Mouse (Mus musculus): ENCODE measurements at regions not wholly inside any gene's neighbourhood (a gene's known extent, or its start where the extent isn't known, plus 50 kb on each side); places are given as distances from the start of the nearest gene placed in this dataset.
"Not testable (repeated sequence)": the region's sequence is repeated elsewhere in the genome, so short reads cannot be mapped to it uniquely, and the experiment has no call there.

DNA sequence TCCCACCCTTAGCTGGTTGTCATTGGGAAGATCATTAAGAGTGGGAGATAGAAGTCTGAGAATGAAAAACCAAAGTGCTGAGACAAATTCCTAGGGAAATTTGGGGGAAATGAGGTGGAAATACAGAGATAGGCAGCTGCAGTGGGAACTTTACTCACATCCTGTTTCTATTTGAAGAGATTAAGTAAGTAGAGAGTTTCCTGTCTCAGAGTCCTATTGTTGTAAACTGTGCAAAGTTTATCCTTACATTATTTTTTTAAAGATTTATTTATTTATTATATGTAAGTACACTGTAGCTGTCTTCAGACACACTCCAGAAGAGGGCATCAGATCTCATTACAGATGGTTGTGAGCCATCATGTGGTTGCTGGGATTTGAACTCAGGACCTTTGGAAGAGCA is 126.0 kb upstream of the Rxfp2 start:
- not testable (repeated sequence) for ATAC-seq (replicated peaks; ENCODE audit: low FRiP score, low TSS enrichment, poor library complexity, severe bottlenecking)

DNA sequence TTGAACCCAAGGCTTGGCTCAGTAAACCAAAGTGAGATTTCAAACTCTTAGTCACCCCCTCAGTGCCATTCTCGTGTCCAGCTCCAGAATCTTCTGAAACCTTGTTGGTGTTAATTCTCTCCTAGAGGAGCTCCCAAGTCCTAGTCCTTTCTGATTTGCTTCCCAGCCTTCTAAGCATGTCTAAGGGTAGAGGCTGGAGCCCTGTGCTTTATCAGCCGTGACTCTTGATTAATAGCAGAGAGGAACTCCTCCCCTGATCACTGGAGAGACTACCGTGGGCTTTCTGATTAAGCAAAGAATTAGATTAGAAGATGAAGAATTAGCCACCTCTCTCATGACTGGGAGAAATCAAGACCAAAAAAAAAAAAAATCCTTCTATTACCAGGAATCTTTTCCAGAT is 111.5 kb upstream of the Rxfp2 start:
- ATAC-seq (replicated peaks; ENCODE audit: low FRiP score, low TSS enrichment, poor library complexity, severe bottlenecking): no peak

GRCm38 (mm10) chr5:149908376-149909078 is 109.9 kb upstream of the Rxfp2 start:
- no peak for ATAC-seq (replicated peaks; ENCODE audit: low FRiP score, low TSS enrichment, poor library complexity, severe bottlenecking)

DNA sequence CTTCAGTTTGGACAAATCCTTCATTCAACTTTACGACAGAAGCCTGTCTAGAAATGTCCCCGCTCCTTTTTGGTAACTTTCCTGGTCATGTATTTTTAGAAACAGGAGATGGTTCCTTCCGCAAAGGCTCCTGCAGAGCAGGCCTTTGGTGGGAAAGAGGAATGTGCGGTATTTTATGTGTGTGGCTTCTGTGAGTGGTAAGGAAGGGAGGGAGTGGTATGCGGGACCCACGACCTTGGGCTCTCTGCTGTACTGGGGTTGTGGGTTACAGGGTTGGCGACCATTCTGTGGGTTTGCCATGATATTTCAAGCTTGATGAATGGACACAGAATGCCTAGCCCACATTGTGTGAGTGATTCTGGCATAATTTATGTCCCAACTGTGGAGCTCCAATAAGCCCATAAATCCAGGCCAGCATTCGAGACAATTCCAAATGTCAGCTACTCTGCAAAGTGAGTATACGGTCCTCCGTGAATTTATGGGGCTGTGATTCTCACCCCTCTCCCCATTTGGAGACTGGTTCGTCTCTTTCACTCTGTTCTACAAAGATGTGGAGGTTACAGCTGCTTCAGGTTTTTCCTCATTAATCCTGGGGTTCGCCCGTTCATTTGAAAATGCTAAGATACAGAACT is 109.3 kb upstream of the Rxfp2 start:
- ATAC-seq (replicated peaks; ENCODE audit: low FRiP score, low TSS enrichment, poor library complexity, severe bottlenecking): no peak

- no peak for ATAC-seq (replicated peaks; ENCODE audit: low FRiP score, low TSS enrichment, poor library complexity, severe bottlenecking)
Measured at GRCm38 (mm10) chr5:149909971-149910370, 108.5 kb upstream of the Rxfp2 start.

DNA sequence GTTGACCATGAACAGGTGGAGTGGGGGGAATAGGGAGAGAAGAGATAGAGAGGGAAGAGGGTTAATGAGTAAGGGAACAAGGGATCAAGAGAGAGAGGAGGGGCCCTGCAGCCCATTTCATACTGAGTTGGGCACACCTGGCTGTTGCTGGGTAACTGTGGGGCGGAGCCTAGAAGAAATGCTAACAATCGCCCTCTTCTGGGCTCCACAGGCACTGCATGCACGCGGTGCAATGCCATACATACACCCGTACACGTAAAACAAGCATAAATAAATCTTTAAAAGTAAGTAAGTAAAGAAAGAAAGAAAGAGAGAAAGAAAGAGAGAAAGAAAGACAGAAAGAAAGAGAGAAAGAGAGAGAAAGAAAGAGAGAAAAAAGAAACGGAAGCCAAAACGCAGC is 106.5 kb upstream of the Rxfp2 start:
- ATAC-seq (replicated peaks; ENCODE audit: low FRiP score, low TSS enrichment, poor library complexity, severe bottlenecking): peak; percentile 55; the same call in 1 of the 2 replicates

GRCm38 (mm10) chr5:149915761-149916160 is 102.7 kb upstream of the Rxfp2 start:
- no peak for ATAC-seq (replicated peaks; ENCODE audit: low FRiP score, low TSS enrichment, poor library complexity, severe bottlenecking)

DNA sequence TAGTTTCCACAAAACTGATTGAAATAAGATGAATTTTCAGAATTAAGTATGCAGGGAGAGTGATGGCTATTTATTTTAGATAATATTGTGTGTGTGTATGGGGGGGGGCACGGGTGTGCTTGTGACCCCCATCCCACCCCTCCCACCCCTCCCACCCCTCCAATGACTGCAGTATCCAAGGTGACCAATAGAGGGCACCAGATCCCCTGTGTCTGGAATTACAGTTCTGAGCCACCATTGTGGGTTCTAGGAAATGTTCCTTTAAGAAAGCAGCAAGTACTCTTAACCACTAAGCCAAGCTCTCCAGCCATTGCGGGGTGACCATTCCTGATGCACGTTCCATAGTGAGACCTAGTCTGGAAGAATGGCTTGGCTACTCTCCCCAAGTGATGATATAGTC is 101.1 kb upstream of the Rxfp2 start:
- ATAC-seq (replicated peaks; ENCODE audit: low FRiP score, low TSS enrichment, poor library complexity, severe bottlenecking): no peak

DNA sequence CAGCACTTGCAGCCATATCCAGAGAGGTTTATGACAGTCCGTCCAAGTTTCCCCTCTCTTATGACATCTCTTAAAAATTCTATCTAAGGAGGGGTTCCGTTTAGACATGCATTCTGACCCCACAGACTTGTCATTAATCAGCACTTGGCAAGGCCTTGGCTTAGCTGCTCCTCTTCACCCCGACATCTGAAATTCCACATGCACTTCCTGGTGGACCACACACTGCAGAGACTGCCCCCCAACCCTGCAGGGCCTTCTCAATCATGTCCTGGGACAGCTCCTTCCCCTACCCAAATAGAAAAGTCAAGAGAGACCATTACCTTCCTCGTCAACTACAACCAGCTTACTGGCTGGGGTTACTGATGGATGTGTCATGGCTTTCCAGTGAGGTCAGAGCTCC is 99.4 kb upstream of the Rxfp2 start:
- no peak for ATAC-seq (replicated peaks; ENCODE audit: low FRiP score, low TSS enrichment, poor library complexity, severe bottlenecking)

- no peak for ATAC-seq (replicated peaks; ENCODE audit: low FRiP score, low TSS enrichment, poor library complexity, severe bottlenecking)
Measured at GRCm38 (mm10) chr5:149920326-149920725, 98.1 kb upstream of the Rxfp2 start.

- no peak for ATAC-seq (replicated peaks; ENCODE audit: low FRiP score, low TSS enrichment, poor library complexity, severe bottlenecking)
Measured at GRCm38 (mm10) chr5:149924501-149924900, 94.0 kb upstream of the Rxfp2 start.

DNA sequence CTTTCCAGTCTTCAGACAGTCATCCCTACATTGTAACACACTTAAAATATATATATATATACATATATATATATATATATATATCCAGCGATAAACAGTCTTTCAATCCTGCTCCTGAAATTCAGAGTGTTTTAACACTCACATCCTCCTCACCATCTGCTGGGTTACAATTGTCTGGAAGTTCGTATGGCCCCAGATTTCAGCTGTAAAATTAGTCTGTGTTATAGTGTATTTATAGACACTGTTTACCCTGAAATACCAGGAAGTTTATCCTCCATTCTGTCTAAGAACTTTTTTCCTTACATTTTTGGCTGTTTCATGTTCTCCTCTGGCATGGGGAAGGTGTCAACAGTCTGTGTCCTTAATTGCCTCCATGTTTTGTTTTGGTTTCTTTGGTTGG is 91.7 kb upstream of the Rxfp2 start:
- ATAC-seq (replicated peaks; ENCODE audit: low FRiP score, low TSS enrichment, poor library complexity, severe bottlenecking): no peak

GRCm38 (mm10) chr5:149931574-149932161 is 86.8 kb upstream of the Rxfp2 start:
- no peak for ATAC-seq (replicated peaks; ENCODE audit: low FRiP score, low TSS enrichment, poor library complexity, severe bottlenecking)

DNA sequence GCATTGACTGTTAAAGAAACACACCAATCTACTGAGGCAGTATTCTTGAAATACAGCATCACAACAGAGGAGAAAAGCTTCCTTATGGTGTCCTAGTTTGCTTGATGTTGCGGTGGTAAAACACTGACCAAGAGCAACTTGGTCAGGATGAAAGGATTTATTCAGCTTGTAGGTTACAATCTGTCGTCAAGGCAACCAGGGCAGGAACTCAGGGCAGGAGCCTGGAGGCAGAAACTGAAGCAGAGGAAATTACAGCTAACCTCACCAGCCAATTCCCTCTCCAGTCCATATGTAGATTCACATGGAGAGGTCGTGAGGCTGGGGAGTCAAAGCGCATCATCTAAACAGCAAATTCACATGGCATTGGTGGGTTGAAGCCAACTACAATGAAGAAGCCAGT is 86.3 kb upstream of the Rxfp2 start:
- no peak for ATAC-seq (replicated peaks; ENCODE audit: low FRiP score, low TSS enrichment, poor library complexity, severe bottlenecking)

GRCm38 (mm10) chr5:149945651-149946050 is 72.8 kb upstream of the Rxfp2 start:
- ATAC-seq (replicated peaks; ENCODE audit: low FRiP score, low TSS enrichment, poor library complexity, severe bottlenecking): no peak

DNA sequence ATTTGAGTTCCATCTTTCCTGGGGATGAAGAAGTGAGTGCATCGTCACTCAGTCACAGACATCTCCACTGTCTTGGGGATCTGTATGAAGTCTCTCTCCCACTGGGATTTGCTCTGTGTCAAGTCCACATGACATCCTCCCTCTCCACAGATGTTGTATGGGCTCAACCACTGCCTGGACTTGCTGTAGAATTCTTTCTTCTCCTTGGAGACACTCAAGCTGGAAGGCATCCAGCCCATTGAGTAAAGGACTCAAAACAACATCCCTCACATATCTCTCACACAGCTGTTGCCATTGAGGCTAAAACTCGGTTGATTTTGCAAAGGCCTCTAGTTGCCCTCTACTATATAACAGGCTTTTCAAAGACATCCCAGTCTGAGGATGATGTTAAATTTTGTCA is 71.0 kb upstream of the Rxfp2 start:
- ATAC-seq (replicated peaks; ENCODE audit: low FRiP score, low TSS enrichment, poor library complexity, severe bottlenecking): no peak

- no peak for ATAC-seq (replicated peaks; ENCODE audit: low FRiP score, low TSS enrichment, poor library complexity, severe bottlenecking)
Measured at GRCm38 (mm10) chr5:149956931-149957330, 61.5 kb upstream of the Rxfp2 start.

- ATAC-seq (replicated peaks; ENCODE audit: low FRiP score, low TSS enrichment, poor library complexity, severe bottlenecking): no peak
Measured at GRCm38 (mm10) chr5:149961178-149961577, 57.3 kb upstream of the Rxfp2 start.

DNA sequence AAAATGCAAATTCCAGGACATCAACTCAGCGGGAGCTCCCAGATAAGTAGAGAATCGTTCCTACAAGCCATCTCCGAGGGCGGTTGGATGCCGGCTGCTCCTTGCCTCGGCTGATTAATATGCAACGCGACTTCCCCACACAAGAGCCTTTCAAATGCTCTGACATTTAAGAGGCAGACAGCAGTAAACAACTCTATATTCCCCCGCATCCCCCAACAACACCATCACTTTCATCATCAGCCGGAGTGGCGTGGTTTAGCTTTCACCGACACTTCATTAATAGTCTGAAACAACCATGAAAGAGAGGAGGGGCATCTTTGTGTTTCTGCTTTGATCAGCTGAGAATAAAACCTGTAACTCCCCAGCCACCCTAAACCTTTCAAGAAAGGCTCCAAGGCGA is 53.7 kb upstream of the Rxfp2 start:
- ATAC-seq (replicated peaks; ENCODE audit: low FRiP score, low TSS enrichment, poor library complexity, severe bottlenecking): no peak
